Mouse (Mus musculus): Measurements from ENCODE around the gene Ttk.

DNA sequence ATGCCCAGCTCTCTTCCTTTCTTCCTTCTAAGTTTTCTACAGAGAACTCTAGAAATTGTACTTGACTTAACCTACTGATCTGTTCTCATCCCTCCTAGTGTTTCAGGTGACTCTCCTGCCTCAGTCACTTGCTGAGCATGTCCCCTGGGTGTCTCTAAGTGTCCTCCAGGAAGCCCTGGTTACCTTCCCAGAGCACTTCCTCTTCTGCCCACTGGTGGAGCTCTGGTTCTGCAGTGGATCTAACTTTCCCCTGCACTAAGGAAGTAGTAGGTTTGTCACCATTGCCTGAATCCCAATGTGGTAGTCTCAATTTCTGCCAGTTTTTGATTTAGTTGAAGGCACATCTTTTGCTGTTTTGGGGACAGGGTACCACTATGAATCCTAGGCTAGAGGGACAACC, 51.7 kb downstream of the Ttk start:
- TF ChIP-seq POLR2A (IDR thresholded peaks at IDR 0.05; ENCODE audit: extremely low read depth, insufficient read depth, low read length) (no peak), CTCF (IDR thresholded peaks at IDR 0.05; ENCODE audit: low read depth, low read length) (no peak; the same call in 1 of the 2 replicates)

All from liver, adult 2 months (tissue).